Comparison of ENCODE assay signal across 22 mouse cellular contexts in the genomic region with DNA sequence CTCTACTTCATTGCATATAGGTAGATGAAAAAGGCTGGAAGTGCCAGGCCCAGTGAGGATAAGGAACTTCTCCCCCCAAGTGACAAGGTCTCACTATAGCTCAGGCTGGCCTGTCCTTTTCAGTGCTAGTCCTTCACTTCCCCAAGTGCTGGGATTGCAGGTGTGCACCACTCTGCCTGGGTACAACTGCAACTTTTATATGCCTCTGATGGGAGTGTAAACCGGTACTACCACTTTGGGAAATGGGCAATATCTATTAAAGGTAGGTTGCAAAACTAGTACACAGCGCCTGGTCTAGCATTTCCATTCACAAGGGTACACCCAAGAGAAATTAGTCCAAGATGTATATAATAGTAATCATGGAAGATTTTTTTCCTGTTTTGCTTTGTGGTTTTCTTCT.
"Had no signal": no experiment of that assay in that cellular context is flagged by ENCODE, and none has a peak within 500 bp of the region (broad histone marks: within the 10 kb centered on the region; RNA-seq: fewer than 3 reads in every experiment).

No protein-coding gene starts in this region.

- H3K4me3 ChIP-seq: gastrocnemius, adult 2 months; heart, embryonic 10.5 days; heart, embryonic 12.5 days; hindbrain, embryonic 10.5 days; hindbrain, embryonic 12.5 days; intestine, embryonic 15.5 days; layer of hippocampus, adult 2 months; left cerebral cortex, adult 2 months; limb, embryonic 10.5 days; limb, embryonic 12.5 days had no signal

- H3K9ac ChIP-seq: heart, embryonic 12.5 days; hindbrain, embryonic 12.5 days; hindbrain, embryonic 14.5 days; intestine, embryonic 15.5 days; limb, embryonic 12.5 days had no signal

- H3K9me3 ChIP-seq: heart, embryonic 10.5 days; heart, embryonic 12.5 days; hindbrain, embryonic 10.5 days; hindbrain, embryonic 12.5 days; intestine, embryonic 15.5 days; limb, embryonic 10.5 days; limb, embryonic 12.5 days had no signal

- H3K27me3 ChIP-seq: intestine, embryonic 15.5 days had no signal

- H3K4me2 ChIP-seq: heart, embryonic 12.5 days; hindbrain, embryonic 12.5 days; hindbrain, embryonic 14.5 days; intestine, embryonic 15.5 days; limb, embryonic 12.5 days; liver, embryonic 11.5 days had no signal

- H3K36me3 ChIP-seq: heart, embryonic 10.5 days; heart, embryonic 12.5 days; hindbrain, embryonic 10.5 days; hindbrain, embryonic 12.5 days; intestine, embryonic 15.5 days; limb, embryonic 10.5 days; limb, embryonic 12.5 days had no signal

- DNase-seq: gastrocnemius, adult 2 months; gastrocnemius, postnatal 10 days; gastrocnemius, postnatal 25 days; heart, adult 18-20 months; heart, postnatal 10 days; heart, postnatal 4 days; kidney, adult 18-20 months; kidney, postnatal 10 days; liver had no signal

- ATAC-seq: hindbrain, embryonic 16.5 days; inflammation-experienced regulatory T-cells, adult 6 months; intestine, embryonic 15.5 days had no signal

- H3K27ac ChIP-seq: gastrocnemius, adult 2 months; heart, embryonic 10.5 days; hindbrain, embryonic 10.5 days; hindbrain, embryonic 12.5 days; hindbrain, embryonic 14.5 days; intestine, embryonic 15.5 days; layer of hippocampus, adult 2 months; left cerebral cortex, adult 2 months; limb, embryonic 10.5 days; limb, embryonic 12.5 days had no signal
